Mouse (Mus musculus): ENCODE results near the gene Lrig1.

- no peak for TF ChIP-seq CHD2 (IDR thresholded peaks at IDR 0.05; ENCODE audit: low read depth, low read length)
- TF ChIP-seq ZNF384 (IDR thresholded peaks at IDR 0.05; ENCODE audit: low read depth, low read length) = no peak
Measured at GRCm38 (mm10) chr6:94601101-94601500, 98.9 kb downstream of the Lrig1 start.

Measured in ES-E14 (cell line).